Mouse (Mus musculus): ENCODE measurements around the gene Ano8.

DNA sequence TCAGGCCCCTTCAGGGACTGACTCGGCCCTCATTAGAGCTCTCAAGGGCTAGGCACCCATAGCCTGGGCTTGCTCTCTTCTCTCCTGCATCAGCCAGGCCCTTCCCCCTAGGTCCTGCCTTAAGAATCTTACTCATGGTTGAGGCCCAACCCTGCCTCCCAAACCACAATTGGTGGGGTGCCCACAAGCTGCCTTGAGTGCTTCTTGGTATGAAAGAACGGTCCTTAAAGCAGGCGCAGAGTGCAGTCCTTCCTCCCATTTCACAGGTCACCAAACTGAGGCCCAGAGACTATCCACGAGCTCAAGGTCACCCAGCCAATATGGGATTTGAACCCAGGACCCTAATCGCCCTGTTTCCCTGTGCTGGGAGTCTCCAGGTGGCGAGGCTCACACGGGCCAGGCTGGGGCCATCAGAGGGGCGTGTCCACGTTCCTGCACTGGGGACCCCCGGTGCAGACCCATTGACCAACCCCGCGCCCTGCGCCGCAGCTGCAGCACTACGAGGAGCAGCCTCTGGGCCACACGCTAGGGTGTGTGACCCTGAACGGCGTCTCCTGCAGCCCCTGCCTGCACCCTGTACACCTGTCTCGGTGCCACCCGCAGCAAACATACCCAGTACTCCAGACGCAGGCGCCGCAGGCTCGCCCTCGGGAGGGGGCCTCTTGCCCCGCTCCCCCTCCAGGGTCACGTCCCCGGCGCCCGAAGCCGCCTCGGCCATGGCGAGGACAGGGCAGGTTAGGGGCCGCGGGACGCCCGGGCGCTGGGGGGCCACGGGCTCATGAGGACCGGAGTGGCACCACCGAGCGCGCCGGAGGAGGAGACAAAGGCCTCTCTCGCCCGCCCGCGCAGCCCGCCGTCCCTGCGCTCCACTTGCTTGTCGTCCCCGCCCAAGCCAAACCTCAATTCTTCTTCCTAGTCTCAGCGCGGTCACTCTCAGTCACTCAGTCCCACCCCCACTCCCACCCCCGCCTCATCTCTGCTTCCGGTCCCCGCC is at the start of gene Ano8:
- TF ChIP-seq POLR2A (IDR thresholded peaks at IDR 0.05; ENCODE audit: borderline replicate concordance, extremely low read depth, insufficient read depth, insufficient read length, poor library complexity, severe bottlenecking): peak; percentile 77
- no peak for TF ChIP-seq CTCF (IDR thresholded peaks at IDR 0.05; ENCODE audit: borderline replicate concordance, extremely low read depth, insufficient read depth, insufficient read length)

All from brain, embryonic 14.5 days (tissue).